Mouse (Mus musculus): ENCODE data around the gene Cfhr1.

The Cfhr1 gene

DNA sequence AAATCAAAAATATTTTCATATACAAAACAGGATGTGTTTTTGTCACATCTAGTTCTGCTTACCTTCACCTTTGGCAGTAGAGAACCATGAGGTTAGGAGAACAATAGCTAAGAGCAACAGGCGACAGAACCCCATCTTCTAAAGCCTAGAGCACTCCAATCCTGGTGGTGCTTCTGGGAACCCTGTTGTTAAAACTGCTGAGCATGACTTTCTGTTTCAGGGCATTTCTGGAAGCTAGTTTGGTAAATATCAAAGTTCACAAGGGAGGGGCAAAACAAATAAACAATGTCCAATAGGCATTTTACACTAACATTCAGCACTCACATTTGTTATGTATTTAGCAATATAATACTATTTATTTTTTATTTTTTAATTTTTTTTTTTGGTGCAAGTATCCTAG, at the start of gene Cfhr1:
Cfhr1 (minus strand) TSS at position 249 of the 400 bp plus-strand sequence.
- DNase-seq (ENCODE audit: low spot score in 2 of 2): no peak

GRCm38 (mm10) chr1:139551311-139551710, 8.8 kb downstream of the Cfhr1 start:
- DNase-seq (ENCODE audit: low spot score in 2 of 2): no peak

DNA sequence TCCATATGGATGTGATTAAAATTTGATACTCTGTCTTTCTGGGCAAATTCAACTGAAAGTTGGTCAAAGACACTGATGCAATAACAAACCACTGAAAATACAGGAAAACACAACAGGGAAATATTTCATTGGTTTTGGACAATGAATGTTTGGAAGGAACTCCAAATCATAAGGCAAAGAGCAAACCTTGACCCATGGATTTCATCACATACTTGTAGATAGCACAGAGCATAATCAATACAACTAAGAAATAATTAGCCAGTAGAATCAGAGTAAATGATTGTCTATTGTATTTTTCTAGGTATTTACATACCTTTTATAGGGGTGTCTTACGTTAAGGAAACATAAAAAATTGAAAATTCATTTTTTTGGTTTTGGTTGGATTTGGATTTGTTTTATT, 11.5 kb downstream of the Cfhr1 start:
- no peak for DNase-seq (ENCODE audit: low spot score in 2 of 2)

DNA sequence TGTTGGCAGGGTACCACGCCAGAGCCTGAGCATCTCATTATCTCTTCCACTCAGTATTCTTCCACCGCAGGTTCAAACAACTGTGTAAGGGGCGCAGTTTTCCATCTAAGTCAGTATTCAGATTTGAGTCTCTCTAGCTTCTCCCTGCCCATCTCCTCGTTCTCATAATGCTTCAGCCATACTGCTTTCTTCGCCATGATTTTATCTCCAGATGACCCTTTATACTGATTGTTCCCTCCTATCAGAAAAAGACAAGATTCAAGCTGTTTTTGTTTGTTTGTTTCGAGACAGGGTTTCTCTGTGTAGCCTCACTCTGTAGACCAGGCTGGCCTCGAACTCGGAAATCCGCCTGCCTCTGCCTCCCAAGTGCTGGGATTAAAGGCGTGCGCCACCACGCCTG, 45.5 kb downstream of the Cfhr1 start:
- no peak for DNase-seq (ENCODE audit: low spot score in 2 of 2)

DNA sequence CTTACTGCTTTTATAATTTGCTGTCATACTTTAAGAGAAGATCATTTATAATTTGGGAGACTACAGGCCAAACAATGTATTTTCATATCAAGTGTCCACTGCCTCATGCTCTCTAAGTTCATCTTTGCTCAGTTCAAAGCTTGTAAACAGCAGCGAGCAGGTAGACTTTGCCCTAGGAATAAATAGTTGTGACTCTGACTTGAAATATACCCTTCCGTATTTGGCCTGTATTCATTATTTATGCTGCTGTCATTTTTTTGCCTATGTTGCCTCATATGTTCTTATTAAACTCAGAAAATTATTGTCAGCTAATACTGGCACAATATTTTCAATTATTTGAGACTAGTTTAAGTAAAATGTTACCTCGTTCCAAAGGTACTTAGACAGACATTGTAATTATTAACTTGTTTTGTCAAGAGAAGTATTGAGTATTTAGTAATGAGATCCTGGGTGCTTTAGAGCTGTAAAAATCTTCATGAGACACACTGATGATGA, 58.8 kb downstream of the Cfhr1 start, which contains the start of gene F13b:
F13b (plus strand) TSS at position 445 of the 495 bp plus-strand sequence.
- no peak for DNase-seq (ENCODE audit: low spot score in 2 of 2)

GRCm38 (mm10) chr1:139499751-139500150, 60.3 kb downstream of the Cfhr1 start:
- no peak for DNase-seq (ENCODE audit: low spot score in 2 of 2)

All from thymus, postnatal 10 days (tissue).